Mouse (Mus musculus): Measurements from ENCODE around the gene Amt.

Gene Amt

DNA sequence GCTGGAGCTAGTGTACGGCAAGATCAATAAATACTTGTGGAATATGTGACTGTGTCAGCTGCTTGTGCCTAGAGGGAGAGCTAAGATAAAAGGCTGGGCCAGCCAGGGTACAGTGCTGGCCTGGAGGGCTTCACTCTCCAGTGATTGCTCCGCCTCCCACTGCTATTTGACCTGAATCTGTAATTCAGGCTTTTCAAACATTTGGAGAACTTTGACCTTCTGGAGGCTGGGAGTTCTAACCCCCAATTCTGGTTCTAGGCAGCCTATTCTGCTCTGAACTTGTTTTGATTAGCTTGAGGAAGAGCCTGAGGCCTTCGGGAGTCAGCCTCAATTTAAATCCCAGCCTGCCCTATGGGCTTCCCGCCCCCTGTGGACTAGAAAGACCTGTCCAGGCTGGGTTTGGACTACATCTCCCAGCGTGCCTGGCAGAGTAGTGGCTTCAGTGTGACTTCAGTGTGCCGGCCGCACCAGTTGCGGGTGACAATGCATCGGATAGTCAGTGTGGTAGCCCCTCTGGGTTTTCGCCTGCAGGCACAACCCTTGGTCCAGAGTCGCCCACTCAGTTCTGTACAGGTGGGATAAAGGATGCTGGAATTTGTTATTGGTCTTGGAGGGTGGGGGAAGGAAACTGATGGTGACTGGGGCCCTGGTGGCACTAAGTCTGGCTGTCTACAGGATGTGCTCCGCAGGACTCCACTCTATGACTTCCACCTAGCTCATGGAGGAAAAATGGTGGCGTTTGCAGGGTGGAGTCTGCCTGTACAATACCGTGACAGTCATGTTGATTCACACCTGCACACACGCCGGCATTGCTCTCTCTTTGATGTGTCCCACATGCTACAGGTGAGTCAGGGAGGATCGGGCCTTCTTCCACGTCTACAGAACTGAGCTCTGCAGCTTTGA is at the start of gene Amt:
TSS of gene Amt (plus strand) at position 401 of the 903 bp plus-strand sequence.
- TF ChIP-seq NANOG (IDR thresholded peaks at IDR 0.05; ENCODE audit: borderline replicate concordance, low read length) (peak; percentile 26; the same call in 1 of the 2 replicates), CTCF (conservative IDR thresholded peaks at IDR 0.05; ENCODE audit: low read length) (no peak)
- H3K27me3 ChIP-seq (ENCODE audit: insufficient read depth, low read length): no peaks in the 10 kb centered on the region
- H3K4me1 ChIP-seq (replicated peaks; ENCODE audit: low read depth, low read length): peaks cover 57% of the 10 kb centered on the region
- peaks cover 59% of the 10 kb centered on the region for H3K36me3 ChIP-seq (ENCODE audit: insufficient read depth, low read length)
- no peaks in the 10 kb centered on the region for H3K9me3 ChIP-seq (ENCODE audit: low read length)
- peak within 1 kb of the TSS; percentile 90 for H3K4me3 ChIP-seq (replicated peaks; ENCODE audit: low read length)

DNA sequence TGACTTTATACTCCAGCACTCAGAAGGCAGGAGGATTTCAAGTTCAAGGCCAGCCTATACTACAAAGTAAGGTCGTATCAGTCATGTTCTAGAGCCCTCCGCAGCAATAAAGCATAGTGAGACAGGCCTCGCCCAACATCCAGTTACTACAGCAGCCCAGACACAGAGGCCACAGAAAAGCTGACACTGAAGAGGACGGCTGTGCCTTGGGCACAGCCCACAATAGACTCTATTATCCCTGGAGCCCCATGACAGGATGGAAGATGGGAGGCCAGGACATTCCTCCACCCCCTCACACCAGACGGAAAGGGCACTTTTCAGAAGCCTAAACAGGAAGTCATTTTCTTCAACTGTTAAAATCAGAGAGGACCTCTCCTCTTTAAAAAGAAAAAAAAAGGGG is 47.7 kb upstream of the Amt start:
- H3K36me3 ChIP-seq (ENCODE audit: insufficient read depth, low read length): peaks cover 79% of the 10 kb centered on the region
- peaks cover 61% of the 10 kb centered on the region for H3K4me1 ChIP-seq (replicated peaks; ENCODE audit: low read depth, low read length)
- no peaks in the 10 kb centered on the region for H3K9me3 ChIP-seq (ENCODE audit: low read length)
- no peak overlapping the region for H3K4me3 ChIP-seq (replicated peaks; ENCODE audit: low read length)
- H3K27me3 ChIP-seq (ENCODE audit: insufficient read depth, low read length): no peaks in the 10 kb centered on the region
- TF ChIP-seq POU5F1 (IDR thresholded peaks at IDR 0.05; ENCODE audit: borderline replicate concordance, low read length) (no peak), CTCF (conservative IDR thresholded peaks at IDR 0.05; ENCODE audit: low read length) (no peak), NANOG (IDR thresholded peaks at IDR 0.05; ENCODE audit: borderline replicate concordance, low read length) (no peak)

DNA sequence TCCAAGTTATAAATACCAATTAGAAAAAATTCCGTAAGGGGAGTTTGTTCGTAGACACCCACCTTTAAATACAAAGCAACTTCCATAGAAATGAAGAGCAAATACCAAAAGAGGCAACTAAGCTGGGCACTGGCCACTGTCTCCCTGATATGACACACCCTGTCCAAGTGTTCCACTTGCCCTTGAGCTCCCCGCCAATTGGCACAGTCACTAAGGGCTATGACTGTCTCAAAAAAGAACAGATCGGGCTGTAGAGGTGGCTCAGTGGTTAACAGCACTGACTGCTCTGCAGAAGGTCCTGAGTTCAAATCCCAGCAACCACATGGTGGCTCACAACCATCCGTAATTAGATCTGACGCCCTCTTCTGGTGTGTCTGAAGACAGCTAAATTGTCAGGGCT is 44.8 kb upstream of the Amt start:
- Histone ChIP-seq H3K27me3 (ENCODE audit: insufficient read depth, low read length) (no peaks in the 10 kb centered on the region), H3K4me1 (replicated peaks; ENCODE audit: low read depth, low read length) (peaks cover 56% of the 10 kb centered on the region), H3K36me3 (ENCODE audit: insufficient read depth, low read length) (peaks cover 64% of the 10 kb centered on the region), H3K9me3 (ENCODE audit: low read length) (no peaks in the 10 kb centered on the region), H3K4me3 (replicated peaks; ENCODE audit: low read length) (no peak overlapping the region)
- TF ChIP-seq NANOG (IDR thresholded peaks at IDR 0.05; ENCODE audit: borderline replicate concordance, low read length): no peak
- no peak for TF ChIP-seq CTCF (conservative IDR thresholded peaks at IDR 0.05; ENCODE audit: low read length)
- TF ChIP-seq POU5F1 (IDR thresholded peaks at IDR 0.05; ENCODE audit: borderline replicate concordance, low read length): no peak

DNA sequence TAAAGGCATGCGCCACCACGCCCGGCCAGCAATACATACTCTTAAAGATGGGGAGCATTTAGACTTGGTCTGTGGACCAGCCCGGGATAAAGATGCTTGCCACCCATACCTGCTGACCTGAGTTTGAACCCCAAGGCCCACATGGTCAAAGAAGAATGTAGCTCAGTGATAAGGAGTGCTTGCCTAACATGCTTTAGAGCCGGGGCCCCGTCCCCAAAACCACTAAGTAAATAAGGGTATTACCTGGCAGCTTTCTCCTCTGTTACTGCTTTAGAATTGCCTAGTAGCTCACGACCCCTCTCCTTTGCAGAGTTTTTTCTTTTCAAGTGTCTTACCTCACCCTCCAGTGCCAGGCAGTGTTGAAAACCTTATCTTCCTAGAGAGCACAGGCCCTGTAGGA is 43.9 kb upstream of the Amt start:
- Histone ChIP-seq H3K27me3 (ENCODE audit: insufficient read depth, low read length) (no peaks in the 10 kb centered on the region), H3K4me1 (replicated peaks; ENCODE audit: low read depth, low read length) (peaks cover 63% of the 10 kb centered on the region), H3K9me3 (ENCODE audit: low read length) (no peaks in the 10 kb centered on the region), H3K4me3 (replicated peaks; ENCODE audit: low read length) (no peak overlapping the region), H3K36me3 (ENCODE audit: insufficient read depth, low read length) (peaks cover 66% of the 10 kb centered on the region)
- TF ChIP-seq POU5F1 (IDR thresholded peaks at IDR 0.05; ENCODE audit: borderline replicate concordance, low read length): no peak
- TF ChIP-seq CTCF (conservative IDR thresholded peaks at IDR 0.05; ENCODE audit: low read length): no peak
- TF ChIP-seq NANOG (IDR thresholded peaks at IDR 0.05; ENCODE audit: borderline replicate concordance, low read length): no peak

DNA sequence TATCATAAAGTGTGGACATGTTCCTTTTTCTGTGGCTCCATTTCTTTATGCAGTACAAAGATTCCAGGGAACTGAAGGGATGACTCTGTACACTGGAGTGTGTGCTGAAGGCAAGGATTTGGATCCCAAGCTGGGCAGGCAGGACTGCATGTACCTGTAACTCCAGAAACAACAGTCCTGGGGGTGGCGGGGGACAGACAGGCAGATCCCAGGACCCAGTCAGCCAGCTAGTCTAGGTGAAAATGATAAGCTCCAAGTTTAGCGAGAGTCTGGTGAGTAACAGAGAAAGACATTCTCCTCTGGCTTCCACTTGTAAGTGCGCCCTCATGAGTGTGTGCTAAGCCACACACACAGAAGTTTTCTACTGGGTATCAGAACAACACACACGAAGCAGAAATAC is 36.1 kb upstream of the Amt start:
- Histone ChIP-seq H3K27me3 (ENCODE audit: insufficient read depth, low read length) (no peaks in the 10 kb centered on the region), H3K4me1 (replicated peaks; ENCODE audit: low read depth, low read length) (peaks cover 79% of the 10 kb centered on the region), H3K9me3 (ENCODE audit: low read length) (no peaks in the 10 kb centered on the region), H3K4me3 (replicated peaks; ENCODE audit: low read length) (no peak overlapping the region), H3K36me3 (ENCODE audit: insufficient read depth, low read length) (peaks cover 46% of the 10 kb centered on the region)
- TF ChIP-seq POU5F1 (IDR thresholded peaks at IDR 0.05; ENCODE audit: borderline replicate concordance, low read length) (no peak), NANOG (IDR thresholded peaks at IDR 0.05; ENCODE audit: borderline replicate concordance, low read length) (no peak), CTCF (conservative IDR thresholded peaks at IDR 0.05; ENCODE audit: low read length) (no peak)

DNA sequence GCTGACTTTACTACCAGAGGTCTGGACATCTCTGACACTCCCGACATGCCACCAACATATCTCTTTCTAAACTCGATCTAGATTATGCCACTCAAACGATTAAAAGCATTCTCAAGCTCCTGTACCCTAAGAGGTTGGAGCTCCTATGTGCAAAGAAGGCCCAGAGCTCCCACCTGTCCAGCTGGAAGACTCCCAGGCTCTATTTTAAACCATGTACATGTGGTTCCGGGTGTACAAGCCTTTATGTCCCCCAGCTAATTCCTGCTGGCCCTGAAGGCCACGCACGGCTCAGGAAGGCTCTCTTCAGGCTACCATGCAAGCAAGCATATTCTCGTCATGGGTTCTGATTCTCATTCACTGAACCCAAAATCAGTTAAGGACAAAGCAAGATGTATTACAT is 34.8 kb upstream of the Amt start:
- Histone ChIP-seq H3K4me3 (replicated peaks; ENCODE audit: low read length) (peak overlapping the region; percentile 98), H3K9me3 (ENCODE audit: low read length) (no peaks in the 10 kb centered on the region), H3K27me3 (ENCODE audit: insufficient read depth, low read length) (no peaks in the 10 kb centered on the region), H3K4me1 (replicated peaks; ENCODE audit: low read depth, low read length) (peaks cover 83% of the 10 kb centered on the region), H3K36me3 (ENCODE audit: insufficient read depth, low read length) (peaks cover 37% of the 10 kb centered on the region)
- TF ChIP-seq NANOG (IDR thresholded peaks at IDR 0.05; ENCODE audit: borderline replicate concordance, low read length) (no peak), CTCF (conservative IDR thresholded peaks at IDR 0.05; ENCODE audit: low read length) (no peak), POU5F1 (IDR thresholded peaks at IDR 0.05; ENCODE audit: borderline replicate concordance, low read length) (no peak)

DNA sequence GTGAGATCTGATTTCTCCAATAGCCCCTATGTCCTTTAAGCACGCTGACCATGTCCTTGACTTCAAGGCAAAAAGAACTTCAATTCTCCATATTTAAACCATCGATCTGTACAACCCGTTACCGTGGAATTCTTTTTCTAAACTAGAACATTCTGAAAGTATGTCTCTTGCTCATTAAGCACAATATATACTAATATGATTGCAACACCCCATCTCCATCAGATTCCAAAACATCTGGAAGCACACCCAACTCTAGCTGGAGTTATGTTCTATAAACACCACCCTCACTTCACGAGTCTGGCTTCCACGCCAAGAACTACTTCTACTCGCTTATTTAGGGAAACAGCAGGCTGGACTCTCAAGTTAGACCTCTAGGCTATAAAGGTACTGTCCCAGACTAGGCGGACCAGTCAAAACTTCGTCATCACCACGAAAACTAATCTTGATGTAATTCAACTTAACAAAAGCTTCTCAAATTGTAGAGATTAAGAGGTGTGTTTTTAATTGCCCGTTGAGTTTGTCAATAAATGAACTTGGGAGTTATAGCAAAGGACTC is 34.1 kb upstream of the Amt start:
- H3K4me3 ChIP-seq (replicated peaks; ENCODE audit: low read length): peak overlapping the region; percentile 98
- H3K27me3 ChIP-seq (ENCODE audit: insufficient read depth, low read length): no peaks in the 10 kb centered on the region
- no peaks in the 10 kb centered on the region for H3K9me3 ChIP-seq (ENCODE audit: low read length)
- H3K4me1 ChIP-seq (replicated peaks; ENCODE audit: low read depth, low read length): peaks cover 82% of the 10 kb centered on the region
- TF ChIP-seq POU5F1 (IDR thresholded peaks at IDR 0.05; ENCODE audit: borderline replicate concordance, low read length) (no peak), NANOG (IDR thresholded peaks at IDR 0.05; ENCODE audit: borderline replicate concordance, low read length) (no peak), CTCF (conservative IDR thresholded peaks at IDR 0.05; ENCODE audit: low read length) (no peak)
- peaks cover 29% of the 10 kb centered on the region for H3K36me3 ChIP-seq (ENCODE audit: insufficient read depth, low read length)

DNA sequence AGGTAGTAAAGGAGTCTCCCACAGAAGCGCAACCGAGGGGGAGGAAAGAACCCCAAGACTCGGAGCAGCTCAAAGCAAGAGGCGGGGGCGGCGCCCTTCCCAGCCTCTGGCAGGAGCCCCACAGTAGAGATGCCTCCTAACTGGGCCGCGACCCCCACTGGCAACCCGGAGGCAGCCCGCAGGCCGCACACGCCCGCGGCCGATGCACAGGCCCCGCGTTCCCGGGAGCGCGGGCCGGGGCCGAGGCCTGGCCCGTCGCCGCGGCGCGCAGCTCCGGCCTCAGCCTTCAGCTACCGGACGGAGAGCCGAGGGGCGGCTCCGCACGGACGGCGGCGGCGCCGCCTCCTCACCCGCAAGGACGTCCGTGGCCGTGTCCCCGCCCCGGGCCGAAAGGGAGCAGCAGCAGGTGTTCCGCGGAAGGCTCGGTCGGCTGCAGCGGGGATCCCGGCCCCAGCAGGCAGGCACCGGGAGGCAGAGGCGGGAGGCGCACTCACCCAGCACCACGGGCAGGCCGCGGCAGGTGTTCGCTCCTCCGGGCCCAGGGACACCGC is 33.4 kb upstream of the Amt start:
- no peaks in the 10 kb centered on the region for H3K27me3 ChIP-seq (ENCODE audit: insufficient read depth, low read length)
- TF ChIP-seq NANOG (IDR thresholded peaks at IDR 0.05; ENCODE audit: borderline replicate concordance, low read length): no peak
- TF ChIP-seq CTCF (conservative IDR thresholded peaks at IDR 0.05; ENCODE audit: low read length): no peak
- no peak for TF ChIP-seq POU5F1 (IDR thresholded peaks at IDR 0.05; ENCODE audit: borderline replicate concordance, low read length)
- H3K4me1 ChIP-seq (replicated peaks; ENCODE audit: low read depth, low read length): peaks cover 85% of the 10 kb centered on the region
- no peaks in the 10 kb centered on the region for H3K9me3 ChIP-seq (ENCODE audit: low read length)
- peaks cover 28% of the 10 kb centered on the region for H3K36me3 ChIP-seq (ENCODE audit: insufficient read depth, low read length)
- H3K4me3 ChIP-seq (replicated peaks; ENCODE audit: low read length): peak overlapping the region; percentile 98
